Mouse (Mus musculus) frontal cortex, adult (tissue): ENCODE results near the gene Tulp2.

Experiments used
- ATAC-seq: cut with Nextera tagmentation; 2 replicates; pipeline ENCODE4 v1.9.2; 2017; ENCODE audit warnings: mild to moderate bottlenecking, moderate library complexity, mixed read lengths; ENCODE audit not compliant: low TSS enrichment

Gene Tulp2

DNA sequence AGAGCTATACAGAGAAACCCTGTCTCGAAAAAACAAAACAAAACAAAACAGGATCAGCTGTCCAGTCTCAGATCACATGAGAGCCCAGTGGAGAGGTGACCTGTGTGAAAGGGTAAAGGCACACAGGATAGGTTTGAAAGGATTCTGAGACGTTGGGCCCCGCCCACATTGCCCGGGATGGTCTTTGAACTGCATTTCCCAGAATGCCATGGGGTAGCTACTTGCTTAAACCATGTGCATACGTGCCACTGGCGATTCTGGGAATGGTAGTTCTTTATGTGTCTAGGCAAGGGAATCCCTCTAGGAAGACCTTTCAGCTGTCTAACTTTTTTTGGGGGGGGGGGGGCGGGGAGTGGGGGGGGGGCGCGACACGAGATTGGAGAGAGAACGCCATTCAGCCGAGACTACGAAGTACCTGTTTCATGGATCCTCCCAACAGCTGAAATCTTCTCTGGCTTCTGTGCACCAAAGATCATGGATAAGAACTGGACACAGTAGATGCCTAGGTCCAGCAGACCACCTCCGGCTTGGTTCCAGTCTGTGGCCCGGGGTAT is at the start of gene Tulp2:
TSS of gene Tulp2 (plus strand) at position 504 of the 554 bp plus-strand sequence.
- ATAC-seq, result peak; percentile 69; the same call in 1 of the 2 replicates

GRCm38 (mm10) chr7:45433835-45434202 is 47.9 kb upstream of the Tulp2 start:
- ATAC-seq, result no peak

DNA sequence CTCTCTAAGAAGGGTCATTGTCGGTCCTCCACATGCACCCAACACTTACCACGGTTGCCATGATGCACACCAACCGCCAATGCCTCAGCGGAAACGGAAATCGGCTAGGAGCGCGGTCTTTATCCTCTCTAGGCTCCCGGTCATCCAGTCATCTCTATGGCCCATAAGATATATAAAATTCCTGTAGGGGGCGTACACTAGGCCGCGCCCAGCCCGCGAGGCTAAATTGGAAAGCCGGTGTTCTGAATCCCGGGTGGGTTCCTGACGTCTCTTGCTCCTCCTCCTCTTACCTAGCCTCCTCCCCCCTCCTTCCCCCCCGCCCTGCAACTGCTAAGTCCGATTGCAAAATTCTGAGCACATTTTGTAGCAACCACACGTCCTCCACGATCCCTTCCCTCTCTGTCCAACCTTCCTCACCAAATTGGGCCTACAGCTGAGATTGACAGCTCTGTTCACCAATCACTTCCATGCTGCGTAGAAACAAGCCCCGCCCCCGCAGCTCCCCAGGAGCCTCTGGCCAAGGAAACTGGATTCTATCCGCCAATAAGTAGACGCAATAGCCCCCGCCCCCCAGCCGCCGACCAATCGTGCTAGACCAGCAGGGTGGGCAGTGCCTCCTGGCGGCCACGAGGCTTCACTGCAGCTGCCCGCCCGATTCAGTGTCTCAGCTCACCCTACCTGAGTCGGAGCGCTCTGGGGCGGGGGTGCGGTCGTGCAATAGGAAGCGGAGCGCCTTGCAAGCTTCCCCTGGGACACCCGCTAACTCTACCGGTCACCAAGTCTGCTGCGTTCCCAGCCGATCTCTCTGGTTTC is 47.3 kb upstream of the Tulp2 start, which contains the start of gene Gys1:
TSS of gene Gys1 (plus strand) at position 642 of the 813 bp plus-strand sequence.
- peak; percentile 90 for ATAC-seq

DNA sequence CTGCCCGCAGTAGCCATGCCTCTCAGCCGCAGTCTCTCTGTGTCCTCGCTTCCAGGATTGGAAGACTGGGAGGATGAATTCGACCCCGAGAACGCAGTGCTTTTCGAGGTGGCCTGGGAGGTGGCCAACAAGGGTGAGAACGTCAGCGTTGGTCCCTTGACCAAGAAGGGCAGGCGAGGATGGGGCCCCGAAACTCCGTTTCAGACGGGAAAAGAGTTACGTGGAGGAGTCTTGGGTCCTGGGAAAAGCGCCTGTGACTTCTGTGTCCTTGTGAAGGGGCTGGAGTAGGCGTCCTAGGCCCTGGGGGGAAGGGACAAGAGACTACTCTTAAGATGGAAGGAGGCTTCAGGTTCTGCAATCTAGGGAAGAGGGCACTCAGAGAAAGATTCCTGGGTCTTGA is 46.6 kb upstream of the Tulp2 start:
- 0 out of 2 replicates have a peak, but pooled peaks have one; percentile 7 for ATAC-seq

DNA sequence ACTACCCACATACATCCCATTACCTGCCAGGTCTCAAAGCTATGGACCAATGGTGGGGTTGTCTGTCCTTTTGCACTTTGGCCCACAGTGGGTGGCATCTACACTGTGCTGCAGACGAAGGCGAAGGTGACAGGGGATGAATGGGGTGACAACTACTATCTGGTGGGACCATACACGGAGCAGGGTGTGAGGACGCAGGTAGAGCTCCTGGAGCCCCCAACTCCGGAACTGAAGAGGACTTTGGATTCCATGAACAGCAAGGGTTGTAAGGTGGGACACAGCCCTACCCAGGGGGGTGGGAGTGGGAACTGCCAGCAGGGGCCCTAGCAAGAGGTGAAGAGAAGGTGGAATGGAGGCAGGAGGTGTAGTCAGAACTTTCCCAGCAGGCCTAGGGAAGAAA is 45.2 kb upstream of the Tulp2 start:
- ATAC-seq, result no peak

DNA sequence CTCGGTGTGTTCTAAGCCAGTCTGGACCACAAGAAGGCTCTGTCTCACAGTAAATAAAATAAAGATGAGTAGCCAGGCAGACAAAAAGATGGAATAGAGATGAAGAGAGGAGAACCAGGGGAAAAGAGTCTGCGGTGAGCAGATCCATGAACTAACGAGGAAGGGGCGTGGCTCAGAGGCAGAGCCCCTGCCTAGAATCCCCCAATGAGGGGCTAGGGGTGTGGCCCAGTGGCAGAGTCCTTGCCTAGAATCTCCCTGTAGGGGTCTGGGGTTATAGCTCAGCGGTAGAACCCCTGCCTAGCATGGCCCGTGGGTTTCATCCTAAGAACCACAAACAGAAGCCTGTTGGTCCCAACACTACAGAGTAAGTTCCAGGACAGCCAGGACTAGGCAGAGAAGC is 44.6 kb upstream of the Tulp2 start:
- no peak for ATAC-seq

DNA sequence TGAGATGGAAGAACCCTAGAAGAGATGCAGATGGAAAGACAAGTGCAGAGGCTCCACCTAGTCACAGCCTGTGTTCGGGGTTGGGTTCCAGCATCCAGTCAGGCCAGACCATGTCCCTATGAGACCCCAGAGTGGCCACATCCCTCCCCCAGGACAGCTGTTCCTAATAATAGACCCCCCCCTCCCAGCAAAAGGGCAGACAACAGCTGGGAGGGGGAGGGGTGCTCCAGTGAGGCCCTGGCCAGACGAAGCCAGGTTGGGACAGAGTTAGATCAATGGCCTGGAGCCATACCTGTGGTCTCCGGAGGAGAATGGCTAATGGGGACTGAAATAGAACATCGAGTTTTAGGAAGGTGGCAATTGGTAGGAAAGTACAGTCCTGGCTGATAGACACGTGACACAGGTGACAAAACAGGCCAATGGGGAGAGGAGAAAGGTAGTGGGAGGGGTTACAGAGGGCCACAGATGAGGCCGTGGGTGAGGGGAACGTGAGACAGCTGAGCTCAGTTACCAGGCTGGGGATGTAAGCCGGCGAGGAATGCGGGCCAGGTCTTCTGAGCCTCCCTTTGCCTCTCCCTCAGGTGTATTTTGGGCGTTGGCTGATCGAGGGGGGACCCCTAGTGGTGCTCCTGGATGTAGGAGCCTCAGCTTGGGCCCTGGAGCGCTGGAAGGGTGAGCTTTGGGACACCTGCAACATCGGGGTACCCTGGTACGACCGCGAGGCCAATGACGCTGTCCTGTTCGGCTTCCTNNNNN is 44.0 kb upstream of the Tulp2 start, which contains the start of gene Ruvbl2:
TSS of gene Ruvbl2 (minus strand) at position 576 of the 756 bp plus-strand sequence.
- ATAC-seq, result no peak

- ATAC-seq, result no peak
Observed at GRCm38 (mm10) chr7:45443526-45444420, 37.9 kb upstream of the Tulp2 start.

DNA sequence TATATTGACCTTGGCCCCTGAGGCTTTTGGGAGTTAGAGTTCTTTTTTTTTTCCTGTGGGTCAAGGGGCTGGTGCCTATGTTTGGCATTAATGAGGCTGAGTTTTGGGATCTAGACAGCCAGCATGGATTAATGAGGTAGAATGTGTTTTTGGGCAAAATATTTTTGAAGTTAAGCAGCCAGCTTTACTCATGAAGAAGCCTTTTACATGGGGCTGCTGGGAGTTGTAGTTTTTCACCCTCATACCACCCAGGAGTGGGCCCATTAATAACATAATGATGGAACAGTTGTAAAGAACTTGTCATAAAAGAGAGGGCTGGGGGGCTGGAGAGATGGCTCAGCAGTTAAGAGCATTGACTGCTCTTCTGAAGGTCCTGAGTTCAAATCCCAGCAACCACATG is 35.1 kb upstream of the Tulp2 start:
- ATAC-seq, result no peak

GRCm38 (mm10) chr7:45447325-45447990 is 34.2 kb upstream of the Tulp2 start:
- no peak for ATAC-seq

DNA sequence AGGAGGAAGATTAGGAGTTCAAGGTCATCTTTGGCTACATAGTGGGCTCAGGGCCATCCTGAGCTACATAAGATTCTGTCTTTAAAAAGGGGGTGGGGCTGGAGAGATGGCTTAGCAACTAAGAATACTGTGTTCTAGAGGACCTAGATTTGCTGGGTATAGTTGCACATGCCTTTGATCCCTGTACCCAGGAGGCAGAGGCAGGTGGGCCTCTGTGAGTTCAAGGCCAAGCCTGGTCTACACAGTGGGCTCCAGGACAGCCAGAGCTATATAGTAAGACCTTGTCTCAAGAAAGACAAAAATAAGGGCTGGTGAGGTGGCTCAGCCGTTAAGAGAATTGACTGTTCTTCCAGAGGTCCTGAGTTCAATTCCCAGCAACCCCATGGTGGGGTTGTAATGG is 31.7 kb upstream of the Tulp2 start:
- ATAC-seq, result no peak

GRCm38 (mm10) chr7:45451344-45451982 is 30.2 kb upstream of the Tulp2 start:
- ATAC-seq, result peak; percentile 82

GRCm38 (mm10) chr7:45454971-45455370 is 26.7 kb upstream of the Tulp2 start:
- no peak for ATAC-seq

DNA sequence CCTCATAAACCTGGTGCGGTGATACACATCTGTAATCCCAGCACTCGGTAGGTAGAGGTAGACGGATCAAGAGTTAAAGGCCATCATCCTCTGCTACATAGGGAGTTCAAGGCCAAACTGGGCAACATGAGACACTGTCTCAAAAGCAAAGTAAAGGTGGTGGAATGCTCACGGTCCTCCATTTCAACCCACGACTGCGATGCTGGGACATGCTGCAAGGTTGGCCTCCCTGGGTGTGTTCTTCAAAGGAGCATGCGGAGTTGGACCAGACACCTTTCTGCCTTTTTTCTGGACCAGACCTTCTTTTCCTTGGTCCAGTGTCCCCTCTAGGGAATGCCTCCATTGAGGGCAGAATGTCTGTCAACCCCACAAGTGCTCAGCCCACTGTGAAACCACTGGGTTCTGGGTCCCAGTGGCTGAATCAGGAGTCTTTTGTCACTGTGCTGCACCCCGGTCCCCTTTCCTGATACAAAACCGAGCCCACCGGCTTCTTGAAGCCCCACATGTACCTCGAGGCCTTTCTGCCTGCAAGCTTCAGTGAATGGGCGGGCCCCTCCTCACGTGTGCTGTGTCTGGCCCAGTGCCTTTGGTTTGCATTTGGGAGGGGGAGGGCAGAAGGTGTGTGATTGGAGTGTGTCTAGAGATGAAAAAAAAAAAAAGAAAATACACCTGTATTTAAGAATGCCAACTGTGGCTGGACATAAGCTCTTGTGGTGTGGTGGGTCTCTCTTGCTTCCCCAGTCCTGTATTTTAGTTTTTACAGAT is 25.6 kb upstream of the Tulp2 start:
- no peak for ATAC-seq

DNA sequence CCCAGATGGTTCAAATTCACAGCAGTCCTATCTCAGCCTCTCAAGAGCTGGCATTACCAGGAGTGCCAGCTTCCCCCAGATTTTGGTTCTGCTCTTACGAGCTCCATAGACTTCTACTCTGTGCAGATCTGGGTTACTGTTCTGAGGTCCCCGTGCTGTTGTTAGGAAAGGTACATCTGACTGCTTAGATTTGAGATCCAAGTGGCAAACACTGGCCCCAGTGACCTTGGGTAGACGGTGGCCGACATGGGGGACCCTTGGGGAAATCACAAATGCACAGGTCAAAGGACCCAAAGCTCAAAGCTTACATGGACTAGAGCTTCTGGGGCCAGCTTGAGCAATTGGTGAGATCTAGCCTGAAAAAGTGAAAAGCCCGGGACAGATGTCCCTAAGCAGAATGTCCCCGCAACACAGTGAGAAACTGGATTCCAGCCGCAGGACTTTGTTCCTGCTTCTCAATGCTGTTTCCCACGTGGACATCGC is 24.9 kb upstream of the Tulp2 start:
- ATAC-seq, result no peak

GRCm38 (mm10) chr7:45457204-45458060 is 24.2 kb upstream of the Tulp2 start:
- no peak for ATAC-seq

- peak; percentile 43 for ATAC-seq
Observed at GRCm38 (mm10) chr7:45458748-45459563, 22.7 kb upstream of the Tulp2 start.
